Mouse (Mus musculus) natural killer cell, adult 2 months (primary cell): ENCODE results near the gene P4ha3.
"Not testable (repeated sequence)": the region's sequence is repeated elsewhere in the genome, so short reads cannot be mapped to it uniquely, and the experiment has no call there.

Source experiments
- DNase-seq, 2 experiments: peaks; one replicate each; pipeline ENCODE4 v3.0.0; 2022; ENCODE audit warnings: low spot score in 2 of 2

Gene P4ha3

GRCm38 (mm10) chr7:100285383-100285782 lies at the start of gene P4ha3:
Gene P4ha3 (plus strand): TSS chr7:100285520.
- no peak for DNase-seq

GRCm38 (mm10) chr7:100238271-100238670 lies 47.0 kb upstream of the P4ha3 start:
- DNase-seq, result no peak

GRCm38 (mm10) chr7:100240601-100241000 lies 44.7 kb upstream of the P4ha3 start:
- DNase-seq, result no peak

DNA sequence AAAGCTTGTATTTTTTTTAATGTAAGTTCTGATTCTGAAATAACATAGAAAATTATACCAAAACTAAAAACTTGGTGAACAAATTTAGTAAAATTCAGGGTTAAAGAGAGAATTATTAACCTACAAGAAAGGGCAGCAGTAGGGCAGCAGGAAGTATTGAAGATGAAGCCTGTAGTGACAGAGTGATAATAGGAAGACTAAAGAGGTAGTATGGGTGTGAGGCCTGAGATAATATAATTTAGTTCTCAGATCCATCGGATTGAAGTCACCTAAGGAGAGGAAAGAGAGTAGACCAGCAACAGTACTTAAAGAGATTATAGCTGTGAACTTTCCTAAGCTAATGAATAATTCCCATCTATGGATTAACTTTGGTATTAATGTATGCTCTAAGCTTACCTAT lies 42.3 kb upstream of the P4ha3 start:
- no peak for DNase-seq

GRCm38 (mm10) chr7:100244225-100244624 lies 41.1 kb upstream of the P4ha3 start:
- DNase-seq, result no peak

- DNase-seq, result no peak
These were observed 40.1 kb upstream of the P4ha3 start for GRCm38 (mm10) chr7:100245176-100245575.

GRCm38 (mm10) chr7:100250667-100251066 lies 34.7 kb upstream of the P4ha3 start:
- DNase-seq, result no peak

GRCm38 (mm10) chr7:100262350-100262749 lies 23.0 kb upstream of the P4ha3 start:
- no peak for DNase-seq

- DNase-seq, result not testable (repeated sequence)
These were observed 20.4 kb upstream of the P4ha3 start for GRCm38 (mm10) chr7:100264934-100265333.

GRCm38 (mm10) chr7:100272369-100272768 lies 13.0 kb upstream of the P4ha3 start:
- DNase-seq, result no peak

DNA sequence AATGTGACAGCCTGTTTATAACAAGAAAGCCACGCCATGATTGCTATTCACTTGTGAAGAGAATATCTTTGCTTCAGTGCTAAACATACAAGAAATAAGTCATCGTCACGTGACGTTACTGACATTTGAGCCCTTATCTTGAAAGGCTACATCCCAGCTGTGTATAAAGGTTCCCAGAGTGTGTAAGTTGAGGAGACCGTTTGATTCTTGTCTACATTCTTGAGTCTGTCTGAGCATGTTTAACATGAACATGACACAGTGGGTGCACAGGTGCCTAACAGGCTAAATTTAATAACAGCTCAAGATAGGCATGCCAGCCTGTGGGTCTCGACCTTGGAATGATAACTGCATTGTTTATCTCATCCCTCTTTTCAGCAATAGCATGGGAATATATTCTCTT lies 10.8 kb upstream of the P4ha3 start:
- no peak for DNase-seq

- DNase-seq, result no peak
These were observed 8.9 kb upstream of the P4ha3 start for GRCm38 (mm10) chr7:100276397-100276796.

GRCm38 (mm10) chr7:100279803-100280202 lies 5.5 kb upstream of the P4ha3 start:
- peak in 1 of 2 experiments; percentile 18 for DNase-seq

DNA sequence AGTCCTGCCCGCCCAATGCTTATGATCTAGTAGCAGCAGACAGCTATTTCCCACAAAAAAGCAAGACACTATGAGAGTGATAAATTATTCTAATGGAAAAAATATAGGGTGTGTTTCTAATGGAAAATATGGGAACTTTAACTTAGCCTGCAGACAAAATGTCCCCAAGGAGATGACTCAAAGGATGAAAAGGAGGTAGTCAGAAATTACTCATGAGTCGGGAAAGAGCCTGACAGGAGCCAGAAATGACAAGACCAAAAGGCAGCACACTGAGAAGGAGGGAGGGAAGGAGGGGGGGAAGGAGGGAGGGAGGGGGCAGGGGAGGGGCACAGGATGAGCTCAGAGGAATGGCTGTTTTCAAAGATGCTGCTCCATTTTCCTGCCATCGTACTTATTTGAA lies 3.7 kb upstream of the P4ha3 start:
- DNase-seq, result no peak

- no peak for DNase-seq
These were observed 2.0 kb upstream of the P4ha3 start for GRCm38 (mm10) chr7:100283298-100283697.

DNA sequence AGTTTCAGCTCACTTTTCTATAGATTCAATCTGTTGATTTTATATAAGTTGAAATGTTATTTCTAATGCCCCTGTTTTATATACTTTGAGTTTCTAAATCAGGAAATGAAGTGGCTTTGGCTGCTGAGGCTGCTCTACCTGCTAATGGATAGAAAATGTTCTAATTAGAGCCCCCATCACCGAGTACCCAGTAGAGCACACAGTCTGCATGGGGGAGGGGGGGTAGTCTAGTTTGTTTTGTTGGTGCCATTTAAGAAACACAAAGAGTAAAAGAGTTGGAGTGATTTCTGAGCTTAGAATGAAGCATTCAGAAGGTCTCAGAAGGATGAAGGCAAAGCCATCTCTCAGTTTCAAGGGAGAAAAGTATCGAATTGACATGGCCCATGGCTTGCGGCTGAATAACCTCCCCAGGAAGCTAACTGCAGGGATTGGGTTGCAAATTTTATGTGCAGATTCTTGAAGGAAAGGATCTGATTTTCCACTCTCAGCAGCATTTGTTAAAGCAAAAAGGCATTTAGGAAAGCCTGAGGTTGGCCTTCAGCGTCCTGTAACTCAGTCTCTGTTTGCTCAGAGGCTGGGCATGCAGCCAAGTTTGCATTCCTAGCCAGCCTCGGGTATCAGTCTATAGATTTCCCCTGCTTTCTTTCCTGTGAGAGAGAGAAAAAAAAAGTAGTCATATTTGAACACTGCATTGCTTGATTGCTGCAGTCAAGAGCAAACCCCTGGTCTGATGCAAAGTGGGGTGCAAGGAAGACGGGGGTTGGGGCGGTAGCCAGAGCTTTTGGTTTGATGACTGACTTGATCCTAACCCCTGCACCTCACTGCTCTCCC lies 2.6 kb downstream of the P4ha3 start:
- DNase-seq, result no peak

- no peak for DNase-seq
These were observed 3.3 kb downstream of the P4ha3 start for GRCm38 (mm10) chr7:100288622-100289021.

GRCm38 (mm10) chr7:100293546-100293945 lies 8.2 kb downstream of the P4ha3 start:
- no peak for DNase-seq

DNA sequence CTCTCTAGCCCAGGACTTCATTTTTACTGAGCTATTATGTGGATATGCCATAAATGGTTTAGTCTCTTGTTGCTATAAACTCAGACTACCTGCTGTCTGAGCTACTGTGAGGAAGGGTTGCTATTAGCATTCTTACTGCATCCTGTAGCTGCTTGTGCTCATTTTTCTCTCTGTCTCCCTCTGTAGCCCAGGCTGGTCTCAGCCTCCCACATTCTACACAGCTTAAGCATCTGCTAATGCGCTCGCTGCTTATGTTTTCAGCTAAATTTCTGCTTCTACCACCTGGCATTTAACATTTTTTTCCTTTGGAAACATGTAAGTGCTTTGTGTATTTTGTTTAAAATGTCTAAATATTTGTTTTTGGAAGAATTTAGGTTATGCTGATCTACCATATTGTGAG lies 10.4 kb downstream of the P4ha3 start:
- DNase-seq, result no peak

GRCm38 (mm10) chr7:100296699-100297098 lies 11.4 kb downstream of the P4ha3 start:
- DNase-seq, result no peak

GRCm38 (mm10) chr7:100298861-100299510 lies 13.7 kb downstream of the P4ha3 start:
- DNase-seq, result no peak

DNA sequence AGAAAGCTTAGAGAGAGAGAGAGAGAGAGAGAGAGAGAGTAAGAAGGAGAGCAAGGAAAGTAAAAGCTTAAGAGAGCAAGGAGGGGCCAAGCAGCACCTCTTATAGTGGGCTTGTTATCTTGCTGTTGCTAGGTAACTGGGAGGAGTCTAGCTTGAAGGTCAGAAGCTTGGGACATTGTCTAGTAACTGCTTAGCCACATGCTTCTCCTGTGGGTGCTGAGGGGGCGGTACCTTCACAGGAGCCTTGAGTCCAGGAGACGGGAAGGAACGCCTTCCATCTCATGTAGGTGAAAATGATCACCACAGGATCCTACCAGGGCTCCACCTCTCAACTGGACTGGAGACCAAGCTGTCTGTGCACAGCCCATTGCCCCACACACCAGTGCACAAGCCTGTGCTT lies 16.1 kb downstream of the P4ha3 start:
- no peak for DNase-seq

DNA sequence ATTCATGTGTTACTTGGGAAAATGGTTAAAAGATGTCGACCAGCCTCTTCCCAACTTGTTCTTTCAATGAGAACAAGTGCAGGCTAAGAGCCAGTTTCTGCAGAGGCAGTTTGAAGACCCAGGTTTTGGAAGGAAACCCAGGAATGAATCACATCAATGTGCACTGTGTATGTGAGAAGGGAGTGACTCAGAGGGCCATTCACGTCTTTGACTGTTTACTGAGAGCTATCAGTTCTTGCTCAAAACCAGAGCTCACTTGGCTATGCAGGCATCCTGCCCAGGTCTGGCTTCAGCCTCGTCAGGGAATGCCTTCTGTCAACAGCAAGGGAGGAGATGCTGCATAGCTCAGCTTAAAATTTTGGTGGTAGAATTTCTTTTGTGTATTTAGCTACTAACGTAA lies 17.0 kb downstream of the P4ha3 start:
- no peak for DNase-seq
